Mouse (Mus musculus) liver, embryonic 14.5 days (tissue): ENCODE results near the gene Prkn. TPM values are rescaled to one million over a fixed set of nuclear protein-coding genes. Genes with fewer than 3 reads are reported as not detected.

Experiments used
- ATAC-seq: fragments of 200-750 bp; cut with Nextera tagmentation; 2 replicates; pipeline ENCODE4 v1.8.0; 2017; ENCODE audit warnings: moderate number of reproducible peaks, mild to moderate bottlenecking, moderate library complexity; ENCODE audit not compliant: insufficient read depth
- DNase-seq, 3 experiments: peaks; one replicate each; pipeline ENCODE4 v3.0.0-alpha.2; 2012 to 2013; ENCODE audit warnings: low read depth in 3 of 3, low spot score in 3 of 3
- H3K27ac ChIP-seq: fragments of 300-500 bp; sonication (generic); 2 replicates; pipeline ENCODE4 v1.5.1; 2014; ENCODE audit warnings: moderate library complexity, mild to moderate bottlenecking, control low read depth, inconsistent platforms
- H3K27me3 ChIP-seq: fragments of 300-500 bp; sonication (generic); 2 replicates; pipeline ENCODE4 v1.6.1; 2014; ENCODE audit warnings: mild to moderate bottlenecking, low read length, moderate library complexity; ENCODE audit not compliant: control insufficient read depth, insufficient read depth
- H3K36me3 ChIP-seq: fragments of 300-500 bp; sonication (generic); replicated peaks from 2 replicates; pipeline ENCODE4 v1.6.1; 2014; ENCODE audit warnings: low read depth; ENCODE audit not compliant: control insufficient read depth, insufficient read depth
- H3K4me1 ChIP-seq, 2 experiments: fragments of 200-500 bp in 1 of 2; fragments of 300-500 bp in 1 of 2; sonication (generic) in 1 of 2; replicated peaks; 2 replicates each; pipeline ENCODE4 v1.6.1; 2012 to 2014; ENCODE audit warnings: antibody characterized with exemption in 1 of 2, inconsistent platforms in 1 of 2, low read length in 1 of 2; ENCODE audit not compliant: control insufficient read depth in 2 of 2, insufficient read depth in 2 of 2
- H3K4me2 ChIP-seq: fragments of 300-500 bp; sonication (generic); 2 replicates; pipeline ENCODE4 v1.6.1; 2014; ENCODE audit warnings: low read depth, mild to moderate bottlenecking, control low read depth, moderate library complexity
- H3K4me3 ChIP-seq, 2 experiments: fragments of 200-500 bp in 1 of 2; fragments of 300-500 bp in 1 of 2; sonication (generic) in 1 of 2; 2 replicates each; pipeline ENCODE4 v1.5.1; 2012 to 2014; ENCODE audit warnings: low read depth in 2 of 2, low read length in 2 of 2, mild to moderate bottlenecking in 2 of 2, control low read depth in 1 of 2, inconsistent platforms in 1 of 2, moderate library complexity in 1 of 2; ENCODE audit not compliant: insufficient read depth in 1 of 2
- H3K9ac ChIP-seq: fragments of 300-500 bp; sonication (generic); replicated peaks from 2 replicates; pipeline ENCODE4 v1.6.1; 2014; ENCODE audit warnings: mild to moderate bottlenecking, control low read depth, moderate library complexity
- H3K9me3 ChIP-seq: fragments of 300-500 bp; sonication (generic); 2 replicates; pipeline ENCODE4 v1.6.1; 2016; ENCODE audit warnings: low read length, mixed read lengths; ENCODE audit not compliant: control insufficient read depth
- CTCF ChIP-seq: IDR thresholded peaks from 2 replicates; pipeline ENCODE4 v1.5.1; 2016; ENCODE audit warnings: antibody characterized with exemption, low read depth, control low read depth
- EP300 ChIP-seq: IDR thresholded peaks from 2 replicates; pipeline ENCODE4 v1.6.1; 2016; ENCODE audit warnings: antibody characterized with exemption, low read depth
- WGBS: fragments of 180-500 bp; shearing (Covaris S2); extraction: QIAGEN DNeasy Blood & Tissue Kit; methylation state at CpG from one replicate; pipeline ENCODE4 v1.1.7; 2014; ENCODE audit not compliant: insufficient replicate concordance; 5-methylcytosine and 5-hydroxymethylcytosine counted together
- polyA plus RNA-seq, 2 experiments: library from polyadenylated mRNA; depleted of rRNA in 1 of 2; stranded (reverse) in 1 of 2; unstranded in 1 of 2; fragments of >200 nt; fragmentation: Nextera tagmentation in 1 of 2; extraction: Ambion mirVana in 1 of 2; gene quantifications; 2 replicates each; pipeline versions ENCODE4 v1.2.1 to v1.2.3; 2012 to 2014

The Prkn gene
- polyA plus RNA-seq, 2 experiments = 0.17 to 0.61 TPM

GRCm38 (mm10) chr17:11117508-11117907 is 277.3 kb downstream of the Prkn start:
- H3K4me2 ChIP-seq = no peak overlapping the region
- no peak overlapping the region for H3K27ac ChIP-seq
- no peaks in the 10 kb centered on the region for H3K36me3 ChIP-seq
- TF ChIP-seq CTCF (no peak), EP300 (no peak)
- WGBS = 64% methylated on average over 10 of the region's 10 CpGs
- H3K4me1 ChIP-seq = no peaks in the 10 kb centered on the region
- no peaks in the 10 kb centered on the region for H3K9me3 ChIP-seq
- no peak overlapping the region for H3K9ac ChIP-seq
- no peak for ATAC-seq
- no peak overlapping the region for H3K4me3 ChIP-seq
- no peaks in the 10 kb centered on the region for H3K27me3 ChIP-seq
- DNase-seq = no peak

- Histone ChIP-seq H3K9me3 (no peaks in the 10 kb centered on the region), H3K4me2 (no peak overlapping the region), H3K27me3 (no peaks in the 10 kb centered on the region), H3K9ac (no peak overlapping the region), H3K36me3 (no peaks in the 10 kb centered on the region), H3K4me3 (no peak overlapping the region), H3K4me1 (no peaks in the 10 kb centered on the region), H3K27ac (no peak overlapping the region)
- TF ChIP-seq CTCF (no peak), EP300 (no peak)
- ATAC-seq = no peak
- no peak for DNase-seq
- WGBS = 60% methylated on average over 7 of the region's 7 CpGs
Observed at GRCm38 (mm10) chr17:11124048-11124447, 283.9 kb downstream of the Prkn start.

- no peaks in the 10 kb centered on the region for H3K4me1 ChIP-seq
- DNase-seq = no peak
- no peaks in the 10 kb centered on the region for H3K9me3 ChIP-seq
- no peak overlapping the region for H3K9ac ChIP-seq
- no peak overlapping the region for H3K4me2 ChIP-seq
- 56% methylated on average over 1 of the region's 1 CpGs for WGBS
- H3K27ac ChIP-seq = no peak overlapping the region
- H3K36me3 ChIP-seq = no peaks in the 10 kb centered on the region
- H3K4me3 ChIP-seq = no peak overlapping the region
- no peak for TF ChIP-seq EP300
- TF ChIP-seq CTCF = no peak
- ATAC-seq = no peak
- H3K27me3 ChIP-seq = no peaks in the 10 kb centered on the region
Observed at GRCm38 (mm10) chr17:11127217-11127616, 287.0 kb downstream of the Prkn start.

GRCm38 (mm10) chr17:11130919-11131318 is 290.7 kb downstream of the Prkn start:
- Histone ChIP-seq H3K36me3 (no peaks in the 10 kb centered on the region), H3K4me1 (no peaks in the 10 kb centered on the region), H3K9ac (no peak overlapping the region), H3K27me3 (no peaks in the 10 kb centered on the region), H3K4me2 (no peak overlapping the region), H3K9me3 (no peaks in the 10 kb centered on the region), H3K27ac (no peak overlapping the region), H3K4me3 (no peak overlapping the region)
- TF ChIP-seq EP300 (no peak), CTCF (no peak)
- 60% methylated on average over 4 of the region's 4 CpGs for WGBS
- DNase-seq (no peak), ATAC-seq (no peak)

GRCm38 (mm10) chr17:11142321-11142720 is 302.1 kb downstream of the Prkn start:
- TF ChIP-seq EP300 (no peak), CTCF (no peak)
- no peak overlapping the region for H3K27ac ChIP-seq
- no peak overlapping the region for H3K4me2 ChIP-seq
- H3K4me1 ChIP-seq = no peaks in the 10 kb centered on the region
- ATAC-seq = no peak
- DNase-seq = no peak
- H3K9ac ChIP-seq = no peak overlapping the region
- no peak overlapping the region for H3K4me3 ChIP-seq
- H3K9me3 ChIP-seq = no peaks in the 10 kb centered on the region
- H3K36me3 ChIP-seq = no peaks in the 10 kb centered on the region
- WGBS = 58% methylated on average over 5 of the region's 5 CpGs
- no peaks in the 10 kb centered on the region for H3K27me3 ChIP-seq

GRCm38 (mm10) chr17:11156119-11156518 is 315.9 kb downstream of the Prkn start:
- H3K36me3 ChIP-seq = no peaks in the 10 kb centered on the region
- H3K27me3 ChIP-seq = no peaks in the 10 kb centered on the region
- WGBS = 59% methylated on average over 3 of the region's 3 CpGs
- no peak overlapping the region for H3K4me2 ChIP-seq
- TF ChIP-seq CTCF (no peak), EP300 (no peak)
- H3K4me3 ChIP-seq = no peak overlapping the region
- no peak for ATAC-seq
- no peak for DNase-seq
- H3K9ac ChIP-seq = no peak overlapping the region
- no peak overlapping the region for H3K27ac ChIP-seq
- no peaks in the 10 kb centered on the region for H3K4me1 ChIP-seq
- H3K9me3 ChIP-seq = no peaks in the 10 kb centered on the region
